Mouse (Mus musculus) cerebellum, adult 9-11 months (tissue): ENCODE results near the gene Plbd2.
"Not testable (repeated sequence)": the region's sequence is repeated elsewhere in the genome, so short reads cannot be mapped to it uniquely, and the experiment has no call there.

ENCODE experiments used
- DNase-seq: peaks from one replicate; pipeline ENCODE4 v3.0.0; 2022

Plbd2 gene

GRCm38 (mm10) chr5:120510982-120511642 is 7.7 kb upstream of the Plbd2 start, which contains the start of gene Slc8b1:
Gene Slc8b1 (plus strand): TSS chr5:120511168.
- peak; percentile 91 for DNase-seq

GRCm38 (mm10) chr5:120507311-120507710 is 3.9 kb upstream of the Plbd2 start:
- no peak for DNase-seq

- DNase-seq = no peak
Measured at GRCm38 (mm10) chr5:120506490-120506889, 3.1 kb upstream of the Plbd2 start.

DNA sequence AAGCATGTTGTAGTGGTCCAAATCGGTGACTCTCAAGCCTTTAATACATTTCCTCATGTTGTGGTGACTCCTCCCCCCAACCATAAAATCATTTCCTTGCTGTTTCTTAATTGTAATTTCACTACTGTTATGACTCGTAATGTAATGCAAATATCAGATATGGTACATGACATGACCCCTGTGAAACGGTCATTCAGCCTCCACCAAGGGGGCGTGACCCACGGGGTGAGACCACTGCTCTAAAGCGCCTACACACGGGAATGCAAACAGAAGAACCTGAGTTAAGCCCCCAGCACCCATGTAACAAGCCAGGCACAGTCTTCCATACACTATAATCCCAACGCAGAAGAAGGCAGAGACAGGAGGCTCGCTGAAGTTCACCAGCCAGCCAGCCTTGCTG is 2.4 kb upstream of the Plbd2 start:
- DNase-seq = no peak

DNA sequence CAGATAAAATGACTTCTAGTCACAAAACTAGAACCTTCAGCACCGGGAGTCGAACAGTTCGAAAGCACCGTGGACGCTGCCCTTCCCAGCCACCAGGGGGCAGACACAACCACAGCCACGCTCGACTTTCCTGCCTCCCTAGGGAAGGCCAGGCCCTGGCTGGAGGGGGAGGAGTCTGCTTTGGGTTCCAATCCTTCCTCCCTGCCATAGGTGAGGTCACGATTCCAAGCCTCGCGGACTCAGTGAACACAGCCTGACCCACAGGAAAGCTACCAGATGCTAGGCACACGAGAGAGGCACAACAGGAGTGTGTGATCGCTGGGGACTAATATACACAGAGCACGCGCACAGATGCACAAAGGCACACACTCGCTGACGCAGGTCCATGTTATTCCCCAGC is 1.9 kb upstream of the Plbd2 start:
- DNase-seq = peak; percentile 87

GRCm38 (mm10) chr5:120502675-120503143 is 716 bp downstream of the Plbd2 start:
- DNase-seq = no peak

- DNase-seq = peak; percentile 68
Measured at GRCm38 (mm10) chr5:120502147-120502621, 1.2 kb downstream of the Plbd2 start.

DNA sequence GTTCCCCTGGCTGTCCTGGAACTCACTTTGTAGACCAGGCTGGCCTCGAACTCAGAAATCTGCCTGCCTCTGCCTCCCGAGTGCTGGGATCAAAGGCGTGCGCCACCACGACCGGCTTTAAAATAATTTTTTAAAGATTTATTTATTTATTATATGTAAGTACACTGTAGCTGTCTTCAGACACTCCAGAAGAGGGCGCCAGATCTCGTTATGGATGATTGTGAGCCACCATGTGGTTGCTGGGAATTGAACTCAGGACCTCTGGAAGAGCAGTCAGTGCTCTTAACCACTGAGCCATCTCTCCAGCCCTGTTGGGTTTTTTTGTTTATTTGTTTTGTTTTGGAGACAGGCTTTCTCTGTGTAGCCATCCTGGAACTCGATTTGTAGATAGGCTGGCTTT is 2.8 kb downstream of the Plbd2 start:
- not testable (repeated sequence) for DNase-seq

- DNase-seq = no peak
Measured at GRCm38 (mm10) chr5:120499202-120499601, 4.2 kb downstream of the Plbd2 start.

GRCm38 (mm10) chr5:120497071-120497470 is 6.4 kb downstream of the Plbd2 start:
- no peak for DNase-seq

- no peak for DNase-seq
Measured at GRCm38 (mm10) chr5:120495703-120496226, 7.7 kb downstream of the Plbd2 start.

DNA sequence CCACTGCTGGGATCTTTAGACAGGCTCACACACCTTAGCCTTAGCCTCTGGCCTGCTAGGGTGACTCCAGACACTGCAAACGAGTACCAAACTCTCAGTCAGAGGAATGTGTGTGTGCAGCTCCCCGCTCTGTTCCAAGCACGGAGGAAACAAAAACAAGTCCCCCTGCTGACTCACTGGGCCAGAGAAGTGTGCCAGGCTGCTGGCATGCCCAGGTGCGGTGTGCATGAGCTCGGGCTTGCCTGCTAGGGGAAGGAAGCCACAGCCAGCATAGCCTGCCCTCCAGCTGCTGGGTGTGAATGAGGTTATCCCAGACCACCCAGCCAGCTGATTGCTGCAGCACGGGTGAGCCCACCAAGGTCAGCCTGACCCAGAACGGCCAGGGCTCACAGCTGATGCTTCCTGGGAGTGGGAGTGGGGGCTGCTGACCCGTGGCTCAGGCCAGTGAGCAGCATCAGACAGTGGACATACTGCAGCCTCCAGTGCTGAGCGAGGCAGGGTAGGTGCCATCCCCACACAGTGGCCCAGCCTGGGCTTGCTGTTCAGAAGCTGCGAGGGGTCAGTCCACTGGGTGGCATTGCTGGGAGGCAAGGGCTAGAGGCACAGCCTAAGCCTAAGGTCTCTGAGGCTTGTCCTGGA is 8.2 kb downstream of the Plbd2 start:
- DNase-seq = no peak

DNA sequence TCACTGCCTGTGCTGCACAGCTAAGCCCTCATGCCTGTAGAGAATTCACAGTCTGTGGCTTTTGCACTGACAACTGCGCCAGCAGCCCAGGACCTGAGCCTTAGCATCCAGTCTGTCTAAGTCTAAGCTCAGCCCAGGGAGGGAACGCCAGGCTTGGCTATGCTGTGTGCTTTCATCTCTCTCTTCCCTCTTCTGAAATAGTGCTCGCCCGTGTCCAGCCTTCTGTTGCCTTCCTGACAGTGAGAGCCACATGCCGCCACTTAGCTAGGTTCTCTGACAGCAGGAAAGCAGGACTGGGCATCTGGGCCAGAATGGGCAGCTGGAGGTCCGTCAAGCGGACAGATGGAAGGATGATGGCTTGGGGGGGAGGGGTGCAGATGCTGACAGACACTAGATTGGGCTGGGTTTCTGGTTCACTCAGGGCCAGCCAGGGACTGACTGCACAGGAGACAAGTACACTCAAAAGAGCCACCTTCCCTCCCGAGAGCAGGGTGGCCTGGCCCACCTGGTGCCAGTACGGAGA is 9.5 kb downstream of the Plbd2 start:
- DNase-seq = no peak

- no peak for DNase-seq
Measured at GRCm38 (mm10) chr5:120493440-120493839, 10.0 kb downstream of the Plbd2 start.

- DNase-seq = no peak
Measured at GRCm38 (mm10) chr5:120492437-120492836, 11.0 kb downstream of the Plbd2 start.

DNA sequence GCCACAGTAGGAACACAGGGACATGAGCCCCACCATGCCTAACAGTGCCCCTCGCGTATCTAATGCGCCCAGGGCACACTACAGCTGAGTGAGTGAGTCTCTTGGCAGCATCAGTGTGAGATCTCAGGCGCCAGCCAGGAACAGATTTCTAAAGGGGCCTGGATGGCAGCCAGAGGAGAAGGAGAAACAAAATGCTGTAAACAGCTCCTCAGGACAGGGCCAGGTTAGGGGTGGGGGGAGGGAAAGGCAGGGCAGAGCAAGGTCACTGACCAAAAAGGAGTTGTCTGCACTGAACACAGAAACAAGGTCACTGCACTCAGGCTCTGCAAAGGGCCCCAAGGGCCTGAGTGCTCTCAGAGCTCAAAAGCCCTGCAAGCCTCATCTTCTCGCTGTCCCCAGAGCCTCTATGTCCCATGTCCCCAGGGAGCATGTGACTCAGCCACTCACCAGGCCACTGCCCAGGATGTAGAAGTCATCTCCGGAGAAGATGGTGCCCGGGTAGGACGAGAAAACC is 12.7 kb downstream of the Plbd2 start:
- DNase-seq = peak; percentile 71

DNA sequence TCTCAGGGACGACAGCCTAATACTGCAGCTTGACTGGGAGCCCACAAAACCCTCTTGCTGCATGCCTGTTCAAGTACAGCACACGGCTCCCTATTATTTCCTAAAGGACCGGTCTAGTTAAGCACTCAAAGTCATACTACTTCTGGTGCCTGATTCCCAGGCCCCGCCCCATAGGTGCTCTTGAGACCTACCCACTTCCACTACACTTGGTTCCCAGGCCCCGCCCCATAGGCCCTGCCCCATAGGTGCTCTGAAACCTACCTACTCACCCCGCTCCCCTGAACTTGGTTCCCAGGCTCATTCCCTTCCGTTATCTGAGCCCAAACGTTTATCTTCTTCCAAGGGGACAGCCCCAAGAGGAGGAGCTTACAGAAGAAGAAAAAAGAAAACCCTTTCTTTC is 15.6 kb downstream of the Plbd2 start:
- no peak for DNase-seq

DNA sequence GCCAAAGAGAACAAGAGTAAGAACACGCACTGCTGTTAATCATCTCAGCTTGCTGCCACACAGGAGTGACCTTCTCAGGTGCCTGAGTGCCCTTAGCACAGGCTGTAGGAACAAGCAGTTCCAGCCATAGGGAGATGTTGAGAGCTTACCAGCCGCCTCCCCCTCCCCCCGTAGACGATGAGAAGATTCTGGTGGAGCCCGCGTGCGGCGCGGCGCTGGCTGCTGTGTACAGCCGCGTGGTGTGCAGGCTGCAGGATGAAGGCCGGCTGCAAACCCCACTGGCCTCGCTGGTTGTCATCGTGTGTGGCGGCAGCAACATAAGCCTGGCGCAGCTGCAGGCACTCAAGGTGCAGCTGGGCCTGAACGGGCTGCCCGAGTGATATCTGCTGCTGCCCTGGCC is 20.0 kb downstream of the Plbd2 start:
- no peak for DNase-seq

DNA sequence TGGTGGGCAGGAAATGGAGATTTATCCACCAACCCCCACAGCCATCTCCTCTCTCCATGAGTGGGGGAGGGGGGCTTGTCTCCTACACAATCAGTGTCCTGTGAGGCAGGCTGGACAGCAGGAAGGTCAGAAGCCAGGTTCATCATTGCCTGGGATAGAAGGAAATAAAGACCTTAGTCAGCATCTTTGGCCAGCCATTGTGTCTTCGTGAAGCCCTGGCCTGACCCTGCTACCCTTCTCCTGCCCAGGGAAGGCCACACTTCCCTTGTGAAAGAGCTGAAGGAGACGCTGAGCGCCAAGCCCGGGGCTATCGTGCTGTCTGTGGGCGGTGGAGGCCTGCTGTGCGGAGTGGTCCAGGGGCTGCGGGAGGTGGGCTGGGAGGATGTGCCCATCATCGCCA is 22.2 kb downstream of the Plbd2 start:
- DNase-seq = no peak

DNA sequence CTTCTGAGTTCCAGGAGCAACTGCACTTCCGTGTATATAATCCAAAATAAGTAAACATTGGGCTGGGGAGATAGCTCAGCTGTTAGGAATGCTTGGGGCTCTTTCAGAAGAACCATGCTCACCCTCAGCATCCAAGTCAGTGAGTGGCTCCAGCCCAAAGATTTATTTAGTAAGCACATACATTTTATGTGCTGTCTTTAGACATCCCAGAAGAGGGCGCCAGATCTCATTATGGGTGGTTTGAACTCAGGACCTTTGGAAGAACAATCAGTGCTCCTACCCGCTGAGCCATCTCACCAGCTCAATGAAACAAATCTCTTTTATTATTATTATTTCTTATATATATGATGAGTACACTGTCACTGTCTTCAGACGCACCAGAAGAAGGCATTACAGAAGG is 23.9 kb downstream of the Plbd2 start:
- no peak for DNase-seq

DNA sequence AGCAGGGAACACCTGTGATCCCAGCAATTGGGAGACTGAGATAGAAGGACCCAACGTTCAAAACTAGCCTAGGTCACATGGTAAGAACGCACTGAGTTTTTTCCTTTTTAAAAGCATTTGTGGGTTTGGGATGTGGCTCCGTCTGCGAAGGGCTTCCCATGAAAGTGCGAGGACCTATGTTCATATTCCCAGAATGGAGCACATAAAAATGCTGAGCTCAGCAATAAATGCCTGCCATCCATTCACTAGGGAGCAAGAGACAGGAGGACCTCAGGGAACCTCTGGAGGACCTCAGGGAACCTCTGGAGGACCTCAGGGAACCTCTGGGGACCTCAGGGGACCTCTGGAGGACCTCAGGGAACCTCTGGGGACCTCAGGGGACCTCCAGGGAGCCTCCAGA is 25.4 kb downstream of the Plbd2 start:
- no peak for DNase-seq

DNA sequence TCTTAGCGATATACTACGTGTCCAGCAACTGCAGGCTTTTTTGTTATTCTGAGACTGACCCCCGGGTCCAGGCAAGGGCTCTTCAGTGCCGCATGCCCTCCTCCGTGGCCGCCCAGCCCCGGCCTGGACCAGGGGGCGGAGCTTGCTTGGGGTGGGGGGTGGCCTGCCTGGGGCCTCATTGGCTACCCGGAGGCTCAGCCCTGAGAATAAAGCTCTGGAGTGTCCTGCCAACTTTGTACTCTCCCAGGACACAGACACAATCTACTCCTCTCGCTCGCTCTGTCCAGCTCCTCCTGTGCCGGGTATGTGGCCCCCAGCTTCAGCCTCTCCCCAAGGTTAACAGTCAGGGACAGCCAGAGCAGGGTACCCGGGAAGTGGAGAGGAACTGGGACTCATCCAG is 27.1 kb downstream of the Plbd2 start, which contains the start of gene Sds:
Gene Sds, plus strand, starts transcription at position 231 of the 400 bp plus-strand sequence.
- DNase-seq = no peak

- DNase-seq = no peak
Measured at GRCm38 (mm10) chr5:120475861-120476260, 27.6 kb downstream of the Plbd2 start.

GRCm38 (mm10) chr5:120473361-120473760 is 30.1 kb downstream of the Plbd2 start:
- DNase-seq = no peak
